Mouse (Mus musculus) skeletal muscle tissue, adult 2 months (tissue): ENCODE results near the gene Ecel1.
A peak's percentile ranks its signal among the peaks of the same experiment; 100 is the strongest.

Source experiments
- DNase-seq: peaks from one replicate; pipeline ENCODE4 v3.0.0-alpha.2; 2012; ENCODE audit warnings: low read depth, low spot score

Ecel1 gene

GRCm38 (mm10) chr1:87156199-87156587 is at the start of gene Ecel1:
Gene Ecel1, minus strand, starts transcription at chr1:87156521.
- DNase-seq = no peak

DNA sequence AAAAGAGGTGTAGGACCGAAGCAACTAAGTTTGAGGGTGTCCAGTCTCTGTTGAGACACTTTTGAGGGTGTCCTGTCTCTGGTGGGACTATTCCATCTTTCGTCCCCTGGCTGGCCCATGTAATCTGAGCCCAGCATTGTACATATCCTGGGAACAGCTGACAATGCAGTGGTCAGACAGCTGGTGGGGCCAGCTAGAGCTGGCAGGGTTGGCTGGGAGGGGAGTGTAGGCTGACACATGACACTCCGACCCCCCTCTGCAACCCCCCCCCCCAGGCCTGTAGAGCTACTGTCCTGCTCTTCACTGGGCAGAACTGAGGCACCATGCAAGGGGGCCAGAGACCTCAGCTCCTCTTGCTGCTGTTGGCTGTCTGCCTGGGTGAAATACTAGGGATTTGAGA is 49.2 kb upstream of the Ecel1 start:
- DNase-seq = no peak

DNA sequence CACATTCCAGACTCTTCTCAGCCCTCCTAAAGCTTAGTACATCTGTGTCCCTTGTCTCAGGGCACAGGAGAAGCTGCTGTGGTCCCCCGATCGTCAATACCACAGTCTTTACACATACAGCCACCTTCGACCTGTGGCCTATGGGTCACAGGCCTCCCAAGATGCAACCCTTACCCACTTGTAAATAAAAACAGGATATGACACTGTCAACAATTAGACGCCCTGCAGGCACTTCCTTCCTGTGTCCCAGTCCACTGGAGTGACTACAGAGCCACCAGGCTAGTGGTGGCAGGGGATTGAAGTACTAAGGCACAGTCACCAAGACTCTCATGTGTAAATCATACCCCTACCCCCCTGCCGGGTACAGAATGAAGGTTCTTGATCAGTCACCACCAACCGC is 48.7 kb upstream of the Ecel1 start:
- no peak for DNase-seq

DNA sequence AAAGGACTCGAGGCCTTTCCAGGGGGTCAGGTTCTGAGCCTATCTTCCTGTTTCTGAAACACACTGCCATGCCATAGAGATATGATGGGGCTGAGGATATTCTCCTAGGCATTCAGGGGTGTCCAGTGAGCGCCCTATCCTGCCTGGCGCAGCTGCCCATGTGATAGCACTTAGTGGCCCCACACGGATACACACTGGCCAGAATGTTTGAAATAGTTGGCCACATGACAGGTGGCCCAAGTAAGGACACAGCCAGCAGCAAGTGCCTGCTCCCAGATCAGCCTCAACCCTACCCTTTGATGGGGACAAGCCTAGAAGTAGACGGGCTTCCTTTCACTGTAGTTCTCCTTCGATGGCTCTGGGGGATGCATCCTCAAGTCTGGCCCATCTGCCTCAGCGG is 48.1 kb upstream of the Ecel1 start, which contains the start of gene Chrng:
Chrng (plus strand) TSS at position 193 of the 400 bp plus-strand sequence.
- no peak for DNase-seq

GRCm38 (mm10) chr1:87203779-87204178 is 47.5 kb upstream of the Ecel1 start:
- DNase-seq = no peak

DNA sequence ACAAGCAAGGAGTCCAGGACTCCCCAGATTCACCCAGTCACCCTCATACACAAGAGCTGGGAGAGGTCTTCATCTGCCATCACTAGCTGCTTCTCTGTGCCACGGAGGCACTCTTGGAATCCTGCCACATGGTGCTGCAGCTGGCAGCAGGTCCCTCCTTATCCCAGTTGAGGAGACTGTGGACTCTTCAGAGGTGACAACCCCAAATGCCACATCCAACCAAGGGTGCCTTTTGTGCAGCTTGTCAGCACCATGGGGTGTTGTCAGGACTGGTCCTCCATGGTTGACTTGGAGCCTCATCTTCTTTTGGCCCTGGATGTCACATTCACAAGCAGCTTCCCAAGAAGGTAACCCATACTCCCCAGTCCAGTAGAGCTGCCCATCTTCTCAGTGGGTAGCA is 45.5 kb upstream of the Ecel1 start:
- DNase-seq = no peak

- DNase-seq = no peak
Measured at GRCm38 (mm10) chr1:87200811-87201210, 44.5 kb upstream of the Ecel1 start.

- no peak for DNase-seq
Measured at GRCm38 (mm10) chr1:87198119-87199065, 42.1 kb upstream of the Ecel1 start.

DNA sequence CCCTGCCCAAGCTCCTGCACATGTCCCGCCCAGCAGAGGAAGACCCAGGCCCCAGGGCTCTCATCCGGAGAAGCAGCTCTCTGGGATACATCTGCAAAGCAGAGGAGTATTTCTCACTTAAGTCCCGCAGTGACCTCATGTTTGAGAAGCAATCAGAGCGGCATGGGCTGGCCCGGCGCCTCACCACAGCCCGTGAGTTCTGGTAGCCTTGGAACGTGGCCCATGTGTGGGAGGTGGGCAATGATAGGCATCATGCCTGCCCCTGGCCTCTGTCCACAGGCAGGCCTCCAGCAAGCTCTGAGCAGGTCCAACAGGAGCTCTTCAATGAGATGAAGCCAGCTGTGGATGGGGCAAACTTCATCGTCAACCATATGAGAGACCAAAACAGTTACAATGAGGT is 41.0 kb upstream of the Ecel1 start:
- DNase-seq = no peak

- no peak for DNase-seq
Measured at GRCm38 (mm10) chr1:87190429-87190828, 34.1 kb upstream of the Ecel1 start, which contains the start of gene Chrnd. Gene Chrnd, plus strand, starts transcription at chr1:87190607.

GRCm38 (mm10) chr1:87187037-87187355 is 30.7 kb upstream of the Ecel1 start:
- DNase-seq = peak; percentile 21

DNA sequence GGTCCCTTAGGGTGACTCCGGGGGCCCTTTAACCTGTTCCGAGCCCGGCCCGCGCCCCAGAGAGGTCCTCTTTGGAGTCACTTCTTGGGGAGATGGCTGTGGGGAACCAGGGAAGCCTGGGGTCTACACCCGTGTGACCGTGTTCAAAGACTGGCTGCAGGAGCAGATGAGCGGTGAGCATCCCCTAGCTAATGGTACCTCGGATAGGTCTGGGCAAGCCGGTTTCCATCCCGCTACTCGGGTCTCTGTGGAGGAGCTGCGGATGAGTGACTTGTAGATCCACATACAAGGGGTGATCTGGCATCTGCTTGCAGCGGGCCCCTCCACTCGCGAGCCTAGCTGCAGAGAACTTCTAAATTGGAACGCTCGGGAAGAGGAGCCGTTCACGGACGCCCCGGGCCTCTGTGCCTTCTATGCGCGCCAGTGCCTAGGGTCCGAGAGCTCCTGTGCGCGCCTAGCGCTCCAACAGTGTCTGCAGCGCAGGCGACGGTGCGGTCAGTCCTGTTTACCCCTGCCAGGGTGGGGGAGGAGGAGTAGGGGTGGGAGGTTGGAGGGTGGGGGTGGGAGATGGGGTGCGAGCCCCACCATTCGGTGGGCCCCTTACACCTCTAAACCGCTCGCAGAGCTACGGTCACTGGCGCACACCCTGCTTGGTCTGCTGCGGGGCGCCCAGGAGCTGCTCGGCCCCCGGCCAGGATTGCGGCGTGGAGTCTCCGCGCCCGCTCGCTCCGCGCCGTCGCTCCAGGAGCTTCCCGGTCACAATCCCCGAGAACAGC is 30.1 kb upstream of the Ecel1 start:
- no peak for DNase-seq

GRCm38 (mm10) chr1:87185526-87185925 is 29.2 kb upstream of the Ecel1 start:
- no peak for DNase-seq

GRCm38 (mm10) chr1:87184751-87185139 is 28.4 kb upstream of the Ecel1 start:
- DNase-seq = peak; percentile 52

GRCm38 (mm10) chr1:87183998-87184750 is 27.9 kb upstream of the Ecel1 start:
- no peak for DNase-seq

DNA sequence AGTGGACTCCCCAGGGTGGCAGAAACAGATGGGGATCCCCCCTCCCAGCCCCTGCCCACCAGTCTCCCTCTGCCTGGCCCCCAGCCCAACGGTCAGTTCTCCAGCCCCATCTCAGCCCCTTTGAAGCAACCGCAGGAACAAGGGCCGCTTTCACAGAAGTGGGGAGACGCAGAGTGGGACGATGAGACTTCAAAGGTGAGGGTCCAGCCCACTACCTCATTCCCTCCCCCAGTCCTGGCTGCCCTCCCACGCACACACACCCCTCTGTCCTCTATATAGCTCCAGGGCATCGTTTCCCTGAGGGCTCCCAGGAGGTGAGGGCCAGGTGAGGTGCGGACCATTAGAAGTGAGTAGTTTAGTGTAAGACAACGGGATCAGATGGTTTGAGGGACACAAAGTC is 26.7 kb upstream of the Ecel1 start, which contains the start of gene Prss56:
Prss56 (plus strand) TSS at position 301 of the 400 bp plus-strand sequence.
- no peak for DNase-seq

DNA sequence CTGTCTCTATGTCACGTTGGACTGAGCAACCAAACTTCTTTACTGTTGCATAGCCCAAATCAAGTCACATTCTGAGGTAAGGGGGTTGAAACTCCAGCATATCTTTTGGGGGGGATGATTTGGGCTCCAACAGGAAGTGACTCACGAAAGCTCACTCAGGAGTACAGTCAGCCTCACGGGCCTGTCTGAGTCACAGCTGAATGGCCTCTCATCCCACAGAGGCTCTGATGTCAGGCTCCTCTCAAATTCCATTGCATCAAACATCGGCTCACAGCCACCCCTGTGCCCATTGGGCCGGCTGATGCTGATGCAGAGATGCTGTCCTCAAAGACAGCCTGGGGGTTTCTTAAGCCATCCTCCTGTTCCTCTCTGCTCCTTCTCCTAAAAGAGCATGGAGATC is 24.6 kb upstream of the Ecel1 start:
- DNase-seq = no peak

- peak; percentile 15 for DNase-seq
Measured at GRCm38 (mm10) chr1:87175852-87176292, 19.6 kb upstream of the Ecel1 start.

- peak; percentile 38 for DNase-seq
Measured at GRCm38 (mm10) chr1:87174006-87174955, 18.0 kb upstream of the Ecel1 start.

- DNase-seq = no peak
Measured at GRCm38 (mm10) chr1:87172316-87172715, 16.0 kb upstream of the Ecel1 start.

DNA sequence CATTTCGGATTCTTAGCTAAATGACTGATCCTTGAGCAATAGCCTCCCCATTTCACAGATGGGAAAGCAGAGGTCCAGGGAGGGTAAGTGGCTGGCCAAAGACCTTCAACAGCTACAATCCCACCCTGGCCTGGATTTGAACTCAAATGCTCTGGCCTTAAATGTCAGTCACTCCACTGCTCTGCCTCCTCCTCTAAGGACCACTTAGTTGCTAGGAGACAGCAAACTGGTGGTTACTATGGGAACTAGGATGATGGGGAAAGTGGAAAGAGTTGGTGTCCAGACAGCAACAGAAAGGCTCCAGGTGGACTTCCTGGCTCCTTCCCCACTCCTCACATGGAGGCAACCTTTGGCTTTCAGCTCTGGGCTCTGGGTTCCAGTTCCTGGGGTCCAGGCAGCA is 15.0 kb upstream of the Ecel1 start:
- no peak for DNase-seq
